Mouse (Mus musculus) limb, embryonic 15.5 days (tissue): ENCODE results near the gene Havcr1. TPM values are rescaled to one million over a fixed set of nuclear protein-coding genes. Genes with fewer than 3 reads are reported as not detected.
"Not testable (repeated sequence)": the region's sequence is repeated elsewhere in the genome, so short reads cannot be mapped to it uniquely, and the experiment has no call there.

ENCODE experiments used
- ATAC-seq: fragments of 200-750 bp; cut with Nextera tagmentation; 2 replicates; pipeline ENCODE4 v1.8.0; 2017; ENCODE audit warnings: low read depth, moderate TSS enrichment; ENCODE audit not compliant: insufficient number of reproducible peaks, low FRiP score, low TSS enrichment
- H3K27ac ChIP-seq: fragments of 300-500 bp; sonication (generic); 2 replicates; pipeline ENCODE4 v1.5.1; 2015; ENCODE audit warnings: moderate library complexity, mild to moderate bottlenecking, inconsistent platforms
- H3K27me3 ChIP-seq: fragments of 300-500 bp; sonication (generic); 2 replicates; pipeline ENCODE4 v1.6.1; 2015; ENCODE audit warnings: inconsistent platforms
- H3K36me3 ChIP-seq: fragments of 300-500 bp; sonication (generic); 2 replicates; pipeline ENCODE4 v1.6.1; 2015; ENCODE audit warnings: inconsistent platforms
- H3K4me1 ChIP-seq: fragments of 300-500 bp; sonication (generic); 2 replicates; pipeline ENCODE4 v1.6.1; 2015; ENCODE audit warnings: inconsistent platforms
- H3K4me2 ChIP-seq: fragments of 300-500 bp; sonication (generic); 2 replicates; pipeline ENCODE4 v1.6.1; 2015; ENCODE audit warnings: mild to moderate bottlenecking, inconsistent platforms
- H3K4me3 ChIP-seq: fragments of 300-500 bp; sonication (generic); 2 replicates; pipeline ENCODE4 v1.5.1; 2015; ENCODE audit warnings: mild to moderate bottlenecking, inconsistent platforms
- H3K9ac ChIP-seq: fragments of 300-500 bp; sonication (generic); 2 replicates; pipeline ENCODE4 v1.6.1; 2015; ENCODE audit warnings: inconsistent platforms
- H3K9me3 ChIP-seq: fragments of 300-500 bp; sonication (generic); 2 replicates; pipeline ENCODE4 v1.6.1; 2016; ENCODE audit warnings: inconsistent platforms
- WGBS: fragments of 180-500 bp; shearing (Covaris S2); methylation state at CpG from one replicate; pipeline ENCODE4 v1.1.7; 2015; 5-methylcytosine and 5-hydroxymethylcytosine counted together
- polyA plus RNA-seq: library from polyadenylated mRNA; unstranded; fragments of >200 nt; fragmentation: Nextera tagmentation; extraction: Ambion mirVana; gene quantifications from 2 replicates; pipeline ENCODE4 v1.2.1, GENCODE M21; 2015

Gene Havcr1
- 0.65 and 0.78 TPM in 2 replicates for polyA plus RNA-seq

- H3K4me1 ChIP-seq, H3K4me2 ChIP-seq, H3K4me3 ChIP-seq, ATAC-seq, H3K9ac ChIP-seq, H3K9me3 ChIP-seq, H3K27ac ChIP-seq, H3K36me3 ChIP-seq, H3K27me3 ChIP-seq: not testable (repeated sequence)
- WGBS = 100% methylated on average over 1 of the region's 1 CpGs
These were observed at the start of gene Havcr1 for GRCm38 (mm10) chr11:46735076-46735475. TSS of gene Havcr1 (plus strand) at chr11:46735080.

GRCm38 (mm10) chr11:46690136-46690535 is 44.7 kb upstream of the Havcr1 start:
- no peaks in the 10 kb centered on the region for H3K27me3 ChIP-seq
- H3K9me3 ChIP-seq = no peaks in the 10 kb centered on the region
- no peak overlapping the region for H3K27ac ChIP-seq
- no peaks in the 10 kb centered on the region for H3K36me3 ChIP-seq
- no peak overlapping the region for H3K4me3 ChIP-seq
- no peak for ATAC-seq
- H3K4me1 ChIP-seq = no peaks in the 10 kb centered on the region
- H3K4me2 ChIP-seq = no peak overlapping the region
- no peak overlapping the region for H3K9ac ChIP-seq
- WGBS = 78% methylated on average over 2 of the region's 2 CpGs

- not testable (repeated sequence) for H3K27me3 ChIP-seq, H3K27ac ChIP-seq, ATAC-seq, H3K9me3 ChIP-seq, H3K4me3 ChIP-seq, H3K36me3 ChIP-seq, H3K4me1 ChIP-seq, H3K9ac ChIP-seq, H3K4me2 ChIP-seq
- 76% methylated on average over 2 of the region's 2 CpGs for WGBS
These were observed 39.0 kb upstream of the Havcr1 start for GRCm38 (mm10) chr11:46695849-46696248.

GRCm38 (mm10) chr11:46697433-46698277 is 37.2 kb upstream of the Havcr1 start:
- 77% methylated on average over 5 of the region's 5 CpGs for WGBS
- Histone ChIP-seq H3K27me3 (no peaks in the 10 kb centered on the region), H3K4me2 (no peak overlapping the region), H3K4me1 (no peaks in the 10 kb centered on the region), H3K27ac (no peak overlapping the region), H3K4me3 (no peak overlapping the region), H3K9me3 (no peaks in the 10 kb centered on the region), H3K36me3 (no peaks in the 10 kb centered on the region), H3K9ac (no peak overlapping the region)
- no peak for ATAC-seq

- H3K9ac ChIP-seq = no peak overlapping the region
- WGBS = 80% methylated on average over 6 of the region's 6 CpGs
- no peak overlapping the region for H3K27ac ChIP-seq
These were observed 36.6 kb upstream of the Havcr1 start for GRCm38 (mm10) chr11:46698278-46698655.

GRCm38 (mm10) chr11:46698830-46699229 is 36.0 kb upstream of the Havcr1 start:
- Histone ChIP-seq H3K4me1 (no peaks in the 10 kb centered on the region), H3K36me3 (no peaks in the 10 kb centered on the region), H3K27ac (no peak overlapping the region), H3K4me2 (no peak overlapping the region), H3K9ac (no peak overlapping the region), H3K9me3 (no peaks in the 10 kb centered on the region), H3K27me3 (no peaks in the 10 kb centered on the region), H3K4me3 (no peak overlapping the region)
- no peak for ATAC-seq
- 79% methylated on average over 5 of the region's 5 CpGs for WGBS

More at GRCm38 (mm10) chr11:46698278-46698655, 36.6 kb upstream of the Havcr1 start:
- no peak for ATAC-seq
- no peaks in the 10 kb centered on the region for H3K9me3 ChIP-seq
- H3K27me3 ChIP-seq = no peaks in the 10 kb centered on the region
- H3K4me1 ChIP-seq = no peaks in the 10 kb centered on the region
- H3K4me3 ChIP-seq = no peak overlapping the region
- no peak overlapping the region for H3K4me2 ChIP-seq
- H3K36me3 ChIP-seq = no peaks in the 10 kb centered on the region

- Histone ChIP-seq H3K36me3 (no peaks in the 10 kb centered on the region), H3K27me3 (no peaks in the 10 kb centered on the region), H3K27ac (no peak within 1 kb of the TSS), H3K4me3 (no peak within 1 kb of the TSS), H3K9ac (no peak within 1 kb of the TSS), H3K4me1 (no peaks in the 10 kb centered on the region), H3K4me2 (no peak within 1 kb of the TSS), H3K9me3 (no peaks in the 10 kb centered on the region)
- no peak for ATAC-seq
- 67% methylated on average over 6 of the region's 6 CpGs for WGBS
These were observed 28.1 kb upstream of the Havcr1 start, which contains the start of gene Timd2 for GRCm38 (mm10) chr11:46706664-46707356. TSS of gene Timd2 (minus strand) at chr11:46707061.

- H3K4me2 ChIP-seq = no peak overlapping the region
- no peak overlapping the region for H3K9ac ChIP-seq
- no peaks in the 10 kb centered on the region for H3K4me1 ChIP-seq
- no peaks in the 10 kb centered on the region for H3K27me3 ChIP-seq
- WGBS = 82% methylated on average over 11 of the region's 11 CpGs
- no peak overlapping the region for H3K27ac ChIP-seq
- ATAC-seq = no peak
- H3K9me3 ChIP-seq = no peaks in the 10 kb centered on the region
- no peaks in the 10 kb centered on the region for H3K36me3 ChIP-seq
- H3K4me3 ChIP-seq = no peak overlapping the region
These were observed 3.3 kb upstream of the Havcr1 start for GRCm38 (mm10) chr11:46731541-46732070.

GRCm38 (mm10) chr11:46733242-46733789 is 1.6 kb upstream of the Havcr1 start:
- H3K36me3 ChIP-seq = no peaks in the 10 kb centered on the region
- H3K4me2 ChIP-seq = no peak overlapping the region
- no peaks in the 10 kb centered on the region for H3K4me1 ChIP-seq
- WGBS = 55% methylated on average over 6 of the region's 6 CpGs
- ATAC-seq = no peak
- H3K9ac ChIP-seq = no peak overlapping the region
- H3K9me3 ChIP-seq = no peaks in the 10 kb centered on the region
- no peaks in the 10 kb centered on the region for H3K27me3 ChIP-seq
- no peak overlapping the region for H3K27ac ChIP-seq
- H3K4me3 ChIP-seq = no peak overlapping the region

GRCm38 (mm10) chr11:46734617-46735016 is 263 bp upstream of the Havcr1 start:
- Histone ChIP-seq H3K4me1 (no peaks in the 10 kb centered on the region), H3K9me3 (no peaks in the 10 kb centered on the region), H3K4me3 (no peak overlapping the region), H3K27ac (no peak overlapping the region), H3K9ac (no peak overlapping the region), H3K27me3 (no peaks in the 10 kb centered on the region), H3K36me3 (no peaks in the 10 kb centered on the region), H3K4me2 (no peak overlapping the region)
- 31% methylated on average over 1 of the region's 1 CpGs for WGBS
- no peak for ATAC-seq

GRCm38 (mm10) chr11:46739501-46739900 is 4.6 kb downstream of the Havcr1 start:
- no peaks in the 10 kb centered on the region for H3K9me3 ChIP-seq
- no peak overlapping the region for H3K4me3 ChIP-seq
- H3K4me1 ChIP-seq = no peaks in the 10 kb centered on the region
- no peak for ATAC-seq
- H3K27me3 ChIP-seq = no peaks in the 10 kb centered on the region
- no peaks in the 10 kb centered on the region for H3K36me3 ChIP-seq
- no peak overlapping the region for H3K4me2 ChIP-seq
- no peak overlapping the region for H3K27ac ChIP-seq
- WGBS = 83% methylated on average over 4 of the region's 4 CpGs
- H3K9ac ChIP-seq = no peak overlapping the region

- no peaks in the 10 kb centered on the region for H3K4me1 ChIP-seq
These were observed 6.0 kb downstream of the Havcr1 start for GRCm38 (mm10) chr11:46740886-46741285.

More at GRCm38 (mm10) chr11:46740886-46741285, 6.0 kb downstream of the Havcr1 start:
- Histone ChIP-seq H3K4me2 (no peak overlapping the region), H3K9me3 (no peaks in the 10 kb centered on the region), H3K36me3 (no peaks in the 10 kb centered on the region), H3K9ac (no peak overlapping the region), H3K27me3 (no peaks in the 10 kb centered on the region), H3K4me3 (no peak overlapping the region), H3K27ac (no peak overlapping the region)
- no peak for ATAC-seq
- WGBS = 65% methylated on average over 4 of the region's 4 CpGs
